Mouse (Mus musculus): Measurements from ENCODE around the gene Vti1a.

Vti1a gene

GRCm38 (mm10) chr19:55556168-55556999, 240.3 kb downstream of the Vti1a start:
- in situ Hi-C loops (cut with MboI, MseI) = no loop called here

- in situ Hi-C loops (cut with MboI, MseI) = no loop called here
Measured at GRCm38 (mm10) chr19:55559331-55559730, 243.2 kb downstream of the Vti1a start.

- in situ Hi-C loops (cut with MboI, MseI) = no loop called here
Measured at GRCm38 (mm10) chr19:55560088-55560682, 244.1 kb downstream of the Vti1a start.

GRCm38 (mm10) chr19:55561469-55561868, 245.4 kb downstream of the Vti1a start:
- in situ Hi-C loops (cut with MboI, MseI) = no loop called here

- in situ Hi-C loops (cut with MboI, MseI) = no loop called here
Measured at GRCm38 (mm10) chr19:55562487-55563147, 246.5 kb downstream of the Vti1a start.

- in situ Hi-C loops (cut with MboI, MseI) = no loop called here
Measured at GRCm38 (mm10) chr19:55563148-55563651, 247.1 kb downstream of the Vti1a start.

- in situ Hi-C loops (cut with MboI, MseI) = no loop called here
Measured at GRCm38 (mm10) chr19:55564104-55564938, 248.2 kb downstream of the Vti1a start.

GRCm38 (mm10) chr19:55565111-55565510, 249.0 kb downstream of the Vti1a start:
- in situ Hi-C loops (cut with MboI, MseI) = no loop called here

GRCm38 (mm10) chr19:55565523-55566369, 249.7 kb downstream of the Vti1a start:
- in situ Hi-C loops (cut with MboI, MseI) = no loop called here

- in situ Hi-C loops (cut with MboI, MseI) = no loop called here
Measured at GRCm38 (mm10) chr19:55569114-55569513, 253.0 kb downstream of the Vti1a start.

GRCm38 (mm10) chr19:55569894-55570293, 253.8 kb downstream of the Vti1a start:
- in situ Hi-C loops (cut with MboI, MseI) = loop anchor here (5.0 kb wide), 1 partner anchor 38 kb away; no protein-coding TSS in a partner anchor

- in situ Hi-C loops (cut with MboI, MseI) = loop anchor here (5.0 kb wide), 1 partner anchor 38 kb away; no protein-coding TSS in a partner anchor
Measured at GRCm38 (mm10) chr19:55570520-55571296, 254.6 kb downstream of the Vti1a start.

GRCm38 (mm10) chr19:55571486-55571885, 255.4 kb downstream of the Vti1a start:
- in situ Hi-C loops (cut with MboI, MseI) = loop anchor here (5.0 kb wide), 1 partner anchor 39 kb away; no protein-coding TSS in a partner anchor

GRCm38 (mm10) chr19:55577306-55578042, 261.4 kb downstream of the Vti1a start:
- in situ Hi-C loops (cut with MboI, MseI) = no loop called here

- in situ Hi-C loops (cut with MboI, MseI) = no loop called here
Measured at GRCm38 (mm10) chr19:55578094-55579085, 262.3 kb downstream of the Vti1a start.

GRCm38 (mm10) chr19:55579310-55579709, 263.2 kb downstream of the Vti1a start:
- in situ Hi-C loops (cut with MboI, MseI) = no loop called here

GRCm38 (mm10) chr19:55580152-55580551, 264.1 kb downstream of the Vti1a start:
- in situ Hi-C loops (cut with MboI, MseI) = no loop called here

- in situ Hi-C loops (cut with MboI, MseI) = no loop called here
Measured at GRCm38 (mm10) chr19:55580667-55581066, 264.6 kb downstream of the Vti1a start.

All from T-helper 1 cell (primary cell).